Mouse (Mus musculus) common myeloid progenitor, adult 5-6 weeks (primary cell): Measurements from ENCODE around the gene Cryge. TPM values are rescaled to one million over a fixed set of nuclear protein-coding genes. Genes with fewer than 3 reads are reported as not detected.
"Not testable (repeated sequence)": the region's sequence is repeated elsewhere in the genome, so short reads cannot be mapped to it uniquely, and the experiment has no call there.

Source experiments
- ATAC-seq: replicated peaks from 2 replicates; pipeline ENCODE4 v1.8.0; 2016; ENCODE audit warnings: low read depth, mild to moderate bottlenecking, moderate TSS enrichment, inconsistent platforms; ENCODE audit not compliant: poor library complexity, severe bottlenecking
- total RNA-seq: library from RNA; stranded (forward); fragments of 200-1000, 187-1606 nt; gene quantifications from 2 replicates; pipeline ENCODE4 v1.2.3, GENCODE M21; 2017

Gene Cryge
- total RNA-seq, result not detected in 2 replicates

DNA sequence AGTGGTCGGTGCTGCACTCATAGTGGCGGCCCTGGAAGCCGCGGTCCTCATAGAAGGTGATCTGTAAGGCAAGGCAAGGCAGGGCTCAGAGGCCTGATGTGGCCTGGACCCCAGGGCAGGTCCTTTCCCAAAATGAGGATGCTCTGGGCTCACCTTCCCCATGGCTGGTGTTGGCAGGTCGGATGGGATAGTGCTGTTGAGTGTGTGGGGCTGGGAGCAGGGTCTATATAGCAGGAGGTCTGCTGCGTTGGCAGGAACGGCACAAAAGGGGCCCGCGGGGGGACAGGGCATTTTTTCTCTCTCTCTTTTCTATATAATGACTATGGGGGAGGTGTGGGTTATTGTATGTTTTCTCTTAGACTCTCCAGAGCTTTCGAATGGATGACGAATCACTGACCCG lies at the start of gene Cryge:
Cryge (minus strand) TSS at position 198 of the 400 bp plus-strand sequence.
- not testable (repeated sequence) for ATAC-seq

DNA sequence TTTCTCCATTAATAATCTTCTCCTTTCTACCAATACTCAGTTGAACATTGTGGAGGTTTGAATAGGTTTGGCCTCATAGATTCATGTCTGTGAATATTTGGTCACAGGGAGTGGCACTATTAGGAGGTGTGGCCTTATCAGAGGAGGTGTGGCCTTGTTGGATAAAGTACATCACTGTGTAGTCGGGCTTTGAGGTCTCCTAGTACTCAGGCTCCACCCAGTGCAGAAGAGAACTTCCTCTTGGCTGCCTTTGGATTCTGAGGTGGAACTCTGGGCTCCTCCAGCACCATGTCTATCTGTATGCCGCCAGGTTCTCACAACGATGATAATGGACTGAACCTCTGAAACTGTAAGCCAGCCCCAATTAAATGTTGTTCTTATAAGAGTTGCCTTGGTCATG lies 46.0 kb upstream of the Cryge start:
- no peak for ATAC-seq

DNA sequence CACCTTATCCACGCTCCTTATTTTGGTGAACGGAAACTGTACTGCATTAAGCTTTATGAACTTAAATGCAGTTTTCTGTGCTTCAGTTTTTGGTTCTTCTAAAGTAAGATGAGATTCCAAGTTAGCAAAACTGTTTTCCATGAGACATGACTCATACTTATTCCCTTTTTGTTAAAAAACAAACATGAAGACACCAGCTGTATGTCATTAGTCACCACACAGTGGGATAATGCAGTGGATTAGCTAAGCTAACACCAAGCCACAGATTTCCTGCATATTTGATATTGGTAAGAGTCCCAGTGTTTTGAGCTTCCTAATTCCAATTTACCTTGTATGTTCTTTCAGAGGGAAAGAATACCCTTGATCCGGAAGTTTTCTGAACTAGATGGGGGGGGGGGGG lies 40.6 kb upstream of the Cryge start:
- no peak for ATAC-seq

DNA sequence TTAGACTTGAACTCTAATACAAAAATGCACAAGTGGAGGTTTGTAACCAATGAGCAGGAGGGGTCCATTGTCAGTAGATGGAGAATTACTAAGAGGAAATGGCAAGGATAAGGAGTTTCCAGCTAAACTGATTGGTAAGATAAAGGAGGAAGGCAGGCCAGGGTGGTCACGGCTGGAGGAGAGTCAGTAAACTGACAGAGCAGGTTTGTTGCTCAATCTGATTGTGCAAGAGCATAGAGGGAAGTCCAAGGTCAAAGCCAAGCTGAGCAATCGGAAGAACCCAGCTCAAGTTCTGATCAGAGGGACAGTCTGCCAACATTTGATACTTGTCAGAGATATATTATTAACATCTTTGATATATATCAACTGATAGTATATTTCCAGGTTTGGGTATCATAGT lies 39.4 kb upstream of the Cryge start:
- peak; percentile 96 for ATAC-seq

DNA sequence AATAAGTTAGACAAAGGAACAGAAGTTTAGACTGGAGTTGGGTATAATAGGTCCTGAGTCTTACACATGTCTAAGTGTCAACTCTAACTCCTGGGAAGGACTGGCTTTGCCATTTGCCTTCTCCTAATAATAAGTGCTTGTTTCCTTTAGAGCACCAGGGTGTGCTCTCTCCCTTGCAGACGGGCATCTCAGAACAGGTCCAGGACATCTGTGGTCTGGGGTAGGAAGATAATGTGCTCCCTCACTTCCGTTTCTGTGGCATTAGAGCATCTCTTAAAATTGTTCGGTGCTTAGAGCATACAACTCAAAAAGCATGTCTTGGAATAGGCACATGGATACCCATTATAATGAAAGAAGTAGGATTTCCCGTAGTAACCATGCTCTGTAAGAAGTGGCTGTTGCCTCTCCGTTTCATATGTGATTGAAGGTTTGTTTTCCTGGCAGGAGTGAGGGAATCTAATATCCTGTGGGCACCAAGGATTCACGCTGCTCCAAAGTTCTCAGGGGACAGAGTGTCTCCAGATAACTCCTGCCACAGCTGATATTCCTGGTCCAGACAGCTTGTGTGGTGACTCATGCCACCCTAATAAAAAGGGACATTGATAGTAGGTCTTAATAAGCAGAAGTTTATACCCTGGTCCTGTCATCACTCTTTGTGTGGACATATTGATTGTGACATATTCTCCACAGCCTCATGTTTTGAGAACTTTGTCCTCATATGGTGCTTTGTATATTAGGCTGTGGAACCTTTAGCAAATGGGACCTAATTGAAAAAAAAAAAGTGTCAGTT lies 37.8 kb upstream of the Cryge start:
- ATAC-seq, result peak; percentile 68

DNA sequence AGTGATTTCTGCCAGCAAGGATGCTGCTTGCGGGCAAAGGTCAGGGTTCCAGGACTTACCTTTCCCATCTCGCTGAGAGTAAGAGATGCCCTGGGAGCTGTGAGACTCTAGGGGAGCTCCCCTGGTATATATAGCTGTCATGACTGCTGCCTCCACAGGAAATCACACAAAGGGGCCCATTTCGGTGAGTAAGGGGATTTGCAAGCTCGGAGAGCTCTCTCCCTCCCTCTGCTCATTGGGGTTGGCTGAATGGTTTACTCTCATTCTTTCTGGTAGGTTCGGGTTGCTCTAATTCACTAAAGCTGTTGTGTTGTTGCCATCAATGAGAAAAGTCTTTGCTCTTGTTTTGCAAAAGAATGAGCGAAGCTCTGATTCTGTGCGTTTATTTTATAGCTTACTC lies 31.2 kb upstream of the Cryge start, which contains the start of gene Crygb:
Crygb (minus strand) TSS at position 101 of the 400 bp plus-strand sequence.
- ATAC-seq, result no peak

DNA sequence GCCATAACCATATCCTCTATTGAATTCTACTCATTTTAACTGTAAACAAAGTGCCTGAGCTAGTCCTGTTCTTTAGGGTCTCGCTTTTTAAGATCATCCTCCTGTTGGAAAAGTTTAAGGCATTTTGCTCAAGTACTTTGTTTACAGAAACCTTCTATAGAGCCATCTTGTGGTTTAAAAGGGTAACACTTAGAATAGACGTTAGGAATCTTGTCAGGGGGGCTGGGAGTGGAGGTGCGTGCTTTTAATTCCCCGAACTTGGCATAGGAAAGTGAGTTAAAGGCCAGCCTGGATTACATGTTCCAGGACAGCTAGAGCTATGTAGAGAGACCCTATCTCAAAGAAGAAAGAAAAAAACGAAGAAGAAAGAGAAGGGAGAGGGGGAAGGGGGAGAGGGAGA lies 24.7 kb upstream of the Cryge start:
- ATAC-seq, result no peak

DNA sequence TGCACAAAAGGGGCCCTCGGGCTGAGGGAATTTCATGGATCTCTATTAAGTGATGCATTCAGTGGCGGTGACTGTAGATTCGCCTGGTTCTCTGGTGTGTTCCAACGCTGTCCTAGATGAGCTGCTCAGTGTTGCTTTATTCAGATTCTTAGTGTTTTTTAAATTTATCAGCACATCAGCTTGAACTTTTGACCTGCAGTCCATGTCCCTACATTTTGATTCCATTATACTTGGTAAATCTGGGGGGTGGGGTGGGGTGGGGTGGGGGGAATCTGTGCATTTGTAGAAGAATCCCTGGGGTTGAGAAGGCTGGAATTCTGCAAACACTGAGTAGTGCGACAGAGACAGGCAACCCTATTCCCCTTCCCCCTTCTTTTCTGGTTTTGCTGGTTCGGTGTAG lies 22.6 kb upstream of the Cryge start, which contains the start of gene Crygc:
Crygc (minus strand) TSS at position 101 of the 400 bp plus-strand sequence.
- no peak for ATAC-seq

DNA sequence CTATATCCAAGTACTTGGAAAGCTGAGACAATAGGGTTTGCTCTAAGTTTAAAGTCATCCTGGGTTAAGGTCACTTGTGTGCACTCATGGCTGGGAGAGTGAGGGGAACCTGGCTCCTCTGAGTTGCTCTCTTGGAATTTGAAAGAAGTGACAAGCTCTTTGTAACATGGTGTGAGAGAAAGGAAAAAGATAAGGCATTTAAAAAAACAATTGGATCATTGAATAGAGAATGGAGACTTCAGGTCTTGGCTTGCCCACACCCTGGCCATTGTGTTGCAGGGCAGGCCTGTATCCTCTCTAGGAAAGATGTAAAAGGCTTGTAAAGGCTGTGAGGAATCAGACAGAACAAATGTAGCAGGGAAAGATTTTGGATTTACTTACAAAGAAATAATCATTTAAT lies 16.9 kb upstream of the Cryge start:
- no peak for ATAC-seq

DNA sequence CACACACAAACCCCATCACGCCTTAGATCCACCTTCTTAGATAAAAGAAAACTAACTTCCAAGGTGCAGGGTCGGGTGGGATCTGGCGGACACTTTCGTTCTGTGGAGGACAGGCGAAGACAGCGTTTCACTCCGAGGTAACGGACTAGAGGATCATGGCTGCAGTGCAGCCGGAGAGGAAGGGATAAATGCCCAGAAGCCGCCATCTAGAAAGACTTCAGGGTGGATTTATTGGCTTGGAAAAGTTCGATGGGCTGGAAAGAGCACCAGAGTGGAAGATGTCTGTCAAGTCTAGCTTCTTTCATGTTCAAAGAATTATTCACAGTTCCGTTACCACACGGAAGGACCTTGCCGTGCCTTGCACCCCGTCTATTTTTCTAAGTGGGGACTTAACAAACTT lies 13.3 kb upstream of the Cryge start:
- no peak for ATAC-seq

DNA sequence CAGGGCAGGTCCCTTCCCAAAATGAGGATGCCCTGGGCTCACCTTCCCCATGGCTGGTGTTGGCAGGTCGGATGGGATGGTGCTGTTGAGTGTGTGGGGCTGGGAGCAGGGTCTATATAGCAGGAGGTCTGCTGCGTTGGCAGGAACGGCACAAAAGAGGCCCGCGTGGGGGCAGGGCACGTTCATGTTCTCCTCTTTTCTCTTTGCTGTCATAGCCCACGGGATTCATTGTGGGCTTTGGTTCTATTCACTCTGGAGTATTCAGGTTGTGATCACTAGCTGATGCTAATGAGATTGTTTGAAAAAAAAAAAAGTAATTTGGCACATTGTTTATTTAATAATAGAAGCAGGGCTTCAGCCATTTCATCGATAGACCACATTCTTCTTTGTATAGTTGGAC lies 12.4 kb upstream of the Cryge start, which contains the start of gene Crygd:
Crygd (minus strand) TSS at position 101 of the 400 bp plus-strand sequence.
- no peak for ATAC-seq

DNA sequence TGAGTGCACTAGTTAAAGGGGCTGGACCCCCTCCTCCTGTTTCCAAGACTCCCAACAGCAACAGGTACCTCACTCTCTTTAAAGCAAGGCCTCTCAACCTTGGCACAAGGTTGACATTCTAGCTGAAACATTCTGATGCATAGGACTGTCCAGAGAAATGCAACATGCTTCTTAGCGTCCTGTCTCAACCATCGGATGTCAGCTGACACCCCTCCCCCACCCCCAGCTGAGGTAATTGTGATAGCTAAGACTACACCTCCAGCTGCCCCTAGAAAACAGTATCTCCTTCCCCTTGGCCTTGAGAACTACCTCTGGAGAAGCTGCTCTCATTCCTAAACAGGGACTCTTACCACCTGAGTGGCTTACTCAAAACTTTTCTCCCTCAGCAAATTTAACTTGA lies 1.2 kb upstream of the Cryge start:
- no peak for ATAC-seq

DNA sequence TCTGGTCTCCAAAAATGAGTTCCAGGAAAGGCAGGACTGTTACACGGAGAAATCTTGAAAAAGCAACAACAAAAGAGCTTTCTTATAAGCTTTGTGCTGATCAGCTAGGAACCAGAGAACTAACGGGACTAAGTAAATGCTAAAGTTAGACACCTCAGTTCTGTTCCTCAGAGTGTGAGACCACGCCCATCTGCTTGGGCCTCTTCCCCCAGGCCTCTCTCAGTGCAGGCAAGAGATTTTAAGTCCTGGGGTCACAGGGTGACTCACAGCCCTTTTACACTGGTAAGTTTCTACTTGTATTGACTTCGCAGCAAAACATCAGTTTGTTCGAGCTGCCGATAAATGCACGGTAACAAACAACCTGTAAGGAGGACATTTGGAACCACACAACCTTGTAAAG lies 747 bp upstream of the Cryge start:
- ATAC-seq, result no peak

DNA sequence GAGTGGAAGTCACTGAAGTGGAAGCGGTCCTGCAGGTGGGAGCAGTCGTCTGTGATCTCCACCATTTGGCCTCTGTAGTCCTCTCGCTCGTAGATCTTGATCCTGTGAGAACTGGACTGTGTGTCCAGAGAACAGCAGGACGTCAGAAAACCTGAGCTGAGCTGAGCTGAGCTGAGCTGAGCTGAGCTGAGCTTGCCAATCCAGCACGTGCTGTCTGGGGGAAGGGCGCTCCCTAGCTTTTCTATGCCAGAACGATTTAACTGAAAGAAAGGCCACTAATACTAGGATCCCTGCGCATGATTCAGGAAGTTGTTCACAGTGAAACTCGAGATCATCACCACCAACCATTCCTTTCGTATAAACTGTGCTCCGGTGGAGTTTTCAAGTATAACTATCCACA lies 2.2 kb downstream of the Cryge start:
- ATAC-seq, result no peak

DNA sequence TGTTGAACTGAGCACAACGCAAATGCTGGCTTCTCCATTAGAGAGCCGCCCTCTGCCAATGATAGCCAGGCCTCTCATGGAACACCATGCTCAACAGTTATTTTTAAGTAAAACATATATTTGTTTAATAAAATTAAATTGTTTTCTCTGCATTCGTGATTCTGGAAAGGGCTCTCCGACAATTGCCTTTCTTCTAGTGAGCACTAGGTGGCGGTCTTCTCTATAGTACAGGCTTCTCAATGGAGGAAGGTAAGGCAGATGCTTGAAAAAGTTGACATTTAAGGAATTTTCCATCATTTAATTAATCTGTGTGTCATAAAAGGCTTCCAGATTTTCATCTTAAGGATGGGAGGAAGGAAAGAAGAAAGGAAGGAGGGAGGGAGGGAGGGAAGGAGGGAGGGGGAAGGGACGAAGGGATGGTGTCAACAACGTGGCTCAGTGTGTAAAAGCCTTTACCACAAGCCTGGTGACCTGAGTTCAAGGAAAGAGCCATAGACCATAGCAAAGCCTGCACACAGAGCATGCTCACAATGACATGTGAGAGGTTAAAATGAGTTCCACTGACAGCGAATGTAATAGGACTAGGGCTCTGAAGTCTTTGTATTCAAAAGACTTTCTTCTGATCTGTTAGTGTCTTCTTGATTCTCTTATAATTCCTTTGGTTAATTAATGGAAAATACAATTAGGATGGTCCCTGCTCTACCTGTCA lies 4.4 kb downstream of the Cryge start:
- ATAC-seq, result peak; percentile 72; the same call in 1 of the 2 replicates

DNA sequence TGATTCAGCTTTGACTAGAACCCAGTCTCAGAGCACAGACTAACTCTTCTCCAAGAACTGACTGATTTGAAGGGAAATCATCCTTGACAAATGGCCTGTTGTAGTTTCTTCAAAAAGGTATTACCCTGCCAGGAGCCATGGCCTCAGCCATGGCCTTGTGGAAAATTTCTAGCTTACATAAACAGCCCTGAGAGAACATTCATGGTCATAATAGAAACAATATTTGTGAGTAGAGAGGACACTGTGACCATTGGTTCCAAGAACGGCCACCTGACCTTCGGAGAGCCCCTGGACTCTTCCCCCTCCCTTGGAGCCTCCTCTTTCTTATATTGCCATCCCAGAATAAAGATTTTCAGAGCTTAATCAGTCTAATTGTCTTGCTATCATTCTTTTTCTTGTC lies 7.5 kb downstream of the Cryge start:
- no peak for ATAC-seq

DNA sequence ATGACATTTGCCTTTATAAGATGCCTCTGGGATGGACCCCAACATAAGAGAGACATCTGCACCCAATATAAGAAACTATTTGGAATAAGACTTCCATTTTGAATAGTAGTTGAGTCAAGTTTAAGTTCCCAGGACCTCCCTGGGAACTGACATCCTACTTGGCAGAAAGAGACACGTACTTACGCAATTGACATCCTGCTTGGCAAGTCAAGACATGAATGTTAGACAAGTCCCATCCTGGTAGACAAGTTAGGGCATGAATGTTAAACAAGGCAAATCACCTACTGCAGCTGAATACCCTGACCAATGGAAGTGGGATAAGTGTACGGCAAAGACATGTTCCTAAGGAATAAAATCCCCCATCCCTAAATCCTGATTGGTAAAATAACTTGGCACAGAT lies 9.1 kb downstream of the Cryge start:
- ATAC-seq, result no peak

DNA sequence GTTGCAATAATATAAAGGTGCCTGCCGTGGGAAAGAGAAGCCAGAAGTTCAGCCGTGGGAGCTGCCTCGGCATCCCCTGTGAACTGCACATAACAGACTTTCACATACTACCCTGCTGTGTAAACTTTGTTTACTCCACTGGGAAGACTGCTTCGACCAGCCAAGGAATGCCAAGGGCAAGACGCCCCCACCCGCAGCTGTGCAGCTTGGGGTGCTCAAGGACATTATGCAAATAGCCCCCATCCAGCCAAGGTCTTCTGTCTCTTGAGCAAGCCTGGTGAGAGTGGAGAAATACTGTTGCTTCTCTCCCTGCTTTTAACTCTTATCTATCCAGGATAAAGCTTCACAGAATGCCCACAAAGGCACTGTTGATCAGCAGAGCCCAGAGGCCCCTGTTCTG lies 10.1 kb downstream of the Cryge start:
- no peak for ATAC-seq

DNA sequence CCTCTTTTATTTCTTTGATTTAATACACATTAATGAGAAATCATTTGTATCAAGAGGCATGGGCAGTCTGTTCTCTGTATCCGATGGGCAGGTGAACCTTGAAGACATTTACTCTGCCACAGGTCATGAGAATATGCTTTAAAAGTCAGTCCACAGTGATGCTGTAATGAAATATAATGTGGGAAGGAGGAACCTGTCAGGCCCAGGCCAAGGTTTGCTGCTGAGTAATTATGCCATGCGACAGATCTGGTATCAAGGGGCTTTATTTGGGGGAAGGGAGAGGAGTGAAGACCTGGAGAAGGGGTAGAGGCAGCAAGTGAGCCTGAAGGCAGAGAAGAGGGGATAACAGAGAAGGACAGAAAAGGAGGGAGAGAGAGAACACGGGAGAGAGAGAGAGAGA lies 11.3 kb downstream of the Cryge start:
- no peak for ATAC-seq

DNA sequence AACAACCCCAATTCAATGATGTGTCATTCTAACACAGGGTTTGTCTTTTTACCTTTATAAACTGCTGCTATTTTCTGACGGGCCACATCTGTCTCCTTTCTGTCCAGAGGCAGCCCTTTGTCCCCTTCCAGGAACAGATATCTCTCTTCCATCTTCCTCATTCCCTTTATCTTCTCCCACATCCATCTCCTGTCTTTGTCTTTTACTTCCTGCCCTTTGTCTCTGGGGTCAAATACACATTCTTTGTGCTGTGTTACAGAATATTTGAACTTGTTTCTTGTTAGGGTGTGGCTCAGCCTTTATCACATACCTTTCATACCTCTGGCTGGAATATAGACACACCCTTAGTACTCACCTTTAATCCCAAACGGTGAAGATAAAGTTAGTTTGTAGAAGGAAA lies 13.4 kb downstream of the Cryge start:
- ATAC-seq, result no peak

DNA sequence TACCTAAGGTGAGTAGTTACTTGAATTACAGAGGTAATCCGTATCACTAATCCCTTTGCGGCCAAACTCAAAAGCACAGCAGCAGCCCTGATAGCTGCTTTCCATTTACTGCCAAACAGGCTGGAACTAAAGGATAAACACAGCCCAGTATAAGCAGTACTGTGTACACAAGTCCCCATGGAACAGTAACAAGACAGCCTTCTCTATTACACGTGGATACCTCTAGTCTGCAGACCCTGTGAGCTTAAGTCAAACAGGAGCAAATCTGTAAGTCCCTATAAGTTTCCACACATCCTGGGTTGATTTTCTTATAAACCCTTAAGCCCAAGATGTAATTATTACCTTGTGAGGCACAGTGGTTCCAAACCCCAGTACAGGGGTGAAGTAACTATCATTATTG lies 15.4 kb downstream of the Cryge start:
- no peak for ATAC-seq
